Mouse (Mus musculus) neural tube, embryonic 12.5 days (tissue): ENCODE results near the gene Arl15. TPM values are rescaled to one million over a fixed set of nuclear protein-coding genes. Genes with fewer than 3 reads are reported as not detected.
A peak's percentile ranks its signal among the peaks of the same experiment; 100 is the strongest.

Experiments
- ATAC-seq: fragments of 200-750 bp; cut with Nextera tagmentation; 2 replicates; pipeline ENCODE4 v1.8.0; 2017; ENCODE audit warnings: low read depth, mild to moderate bottlenecking, moderate TSS enrichment, moderate library complexity; ENCODE audit not compliant: low FRiP score
- H3K27ac ChIP-seq: fragments of 300-500 bp; sonication (generic); 2 replicates; pipeline ENCODE4 v1.5.1; 2016
- H3K27me3 ChIP-seq: fragments of 300-500 bp; sonication (generic); replicated peaks from 2 replicates; pipeline ENCODE4 v1.6.1; 2016; ENCODE audit warnings: mild to moderate bottlenecking
- H3K36me3 ChIP-seq: fragments of 300-500 bp; sonication (generic); 2 replicates; pipeline ENCODE4 v1.6.1; 2016; ENCODE audit warnings: mild to moderate bottlenecking
- H3K4me1 ChIP-seq: fragments of 300-500 bp; sonication (generic); 2 replicates; pipeline ENCODE4 v1.6.1; 2016
- H3K4me2 ChIP-seq: fragments of 300-500 bp; sonication (generic); replicated peaks from 2 replicates; pipeline ENCODE4 v1.6.1; 2016; ENCODE audit warnings: mild to moderate bottlenecking
- H3K4me3 ChIP-seq: fragments of 300-500 bp; sonication (generic); 2 replicates; pipeline ENCODE4 v1.5.1; 2016
- H3K9ac ChIP-seq: fragments of 300-500 bp; sonication (generic); 2 replicates; pipeline ENCODE4 v1.6.1; 2016; ENCODE audit warnings: mild to moderate bottlenecking
- H3K9me3 ChIP-seq: fragments of 300-500 bp; sonication (generic); 2 replicates; pipeline ENCODE4 v1.6.1; 2016; ENCODE audit warnings: mild to moderate bottlenecking
- WGBS: fragments of 180-500 bp; shearing (Covaris S2); methylation state at CpG from one replicate; pipeline ENCODE4 v1.1.7; 2016; 5-methylcytosine and 5-hydroxymethylcytosine counted together
- polyA plus RNA-seq: library from polyadenylated mRNA; unstranded; fragments of >200 nt; fragmentation: Nextera tagmentation; extraction: Ambion mirVana; gene quantifications from 2 replicates; pipeline ENCODE4 v1.2.1, GENCODE M21; 2016

Gene Arl15
- polyA plus RNA-seq, 1 experiment from 2014 or later: 13.1 TPM

- no peak overlapping the region for H3K27ac ChIP-seq
- H3K9ac ChIP-seq: no peak overlapping the region
- no peaks in the 10 kb centered on the region for H3K36me3 ChIP-seq
- 90% methylated on average over 5 of the region's 5 CpGs for WGBS
- no peak overlapping the region for H3K4me2 ChIP-seq
- H3K9me3 ChIP-seq: no peaks in the 10 kb centered on the region
- ATAC-seq: no peak
- no peaks in the 10 kb centered on the region for H3K27me3 ChIP-seq
- H3K4me3 ChIP-seq: no peak overlapping the region
- H3K4me1 ChIP-seq: no peaks in the 10 kb centered on the region
Measured at GRCm38 (mm10) chr13:114086325-114086724, 292.0 kb downstream of the Arl15 start.

GRCm38 (mm10) chr13:114086801-114087200 lies 292.5 kb downstream of the Arl15 start:
- no peak overlapping the region for H3K9ac ChIP-seq
- WGBS: 93% methylated on average over 5 of the region's 5 CpGs
- no peaks in the 10 kb centered on the region for H3K27me3 ChIP-seq
- no peak overlapping the region for H3K27ac ChIP-seq
- H3K4me3 ChIP-seq: no peak overlapping the region
- H3K4me2 ChIP-seq: no peak overlapping the region
- no peak for ATAC-seq
- H3K9me3 ChIP-seq: no peaks in the 10 kb centered on the region
- no peaks in the 10 kb centered on the region for H3K36me3 ChIP-seq
- H3K4me1 ChIP-seq: no peaks in the 10 kb centered on the region

GRCm38 (mm10) chr13:114087696-114088465 lies 293.6 kb downstream of the Arl15 start:
- Histone ChIP-seq H3K36me3 (no peaks in the 10 kb centered on the region), H3K9me3 (no peaks in the 10 kb centered on the region), H3K27me3 (no peaks in the 10 kb centered on the region), H3K4me1 (no peaks in the 10 kb centered on the region), H3K9ac (no peak overlapping the region), H3K4me2 (no peak overlapping the region), H3K4me3 (no peak overlapping the region), H3K27ac (no peak overlapping the region)
- no peak for ATAC-seq
- WGBS: 93% methylated on average over 10 of the region's 10 CpGs

DNA sequence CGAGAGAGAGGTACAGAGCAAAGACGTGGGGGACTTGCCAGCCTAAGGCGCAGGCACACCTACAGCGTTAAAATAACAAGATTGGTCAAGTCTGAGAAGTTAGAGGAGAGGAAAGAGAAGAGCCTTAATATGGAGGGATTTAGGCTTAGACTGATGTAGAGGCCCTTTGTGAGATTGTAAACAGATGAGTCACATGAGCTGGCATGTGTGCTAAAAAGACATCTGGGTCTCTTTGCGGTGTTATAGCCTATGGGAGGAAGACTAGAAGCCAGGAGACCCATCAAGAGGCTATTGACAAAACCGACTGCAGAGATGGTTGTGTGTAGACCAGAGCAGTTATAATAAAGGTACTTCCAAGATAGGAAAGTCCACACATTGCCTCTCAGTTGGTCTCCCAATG lies 296.5 kb downstream of the Arl15 start:
- no peak for ATAC-seq
- Histone ChIP-seq H3K4me1 (no peaks in the 10 kb centered on the region), H3K9ac (no peak overlapping the region), H3K27me3 (no peaks in the 10 kb centered on the region), H3K36me3 (no peaks in the 10 kb centered on the region), H3K9me3 (no peaks in the 10 kb centered on the region), H3K4me3 (no peak overlapping the region), H3K27ac (no peak overlapping the region), H3K4me2 (no peak overlapping the region)
- 89% methylated on average over 6 of the region's 6 CpGs for WGBS

- no peaks in the 10 kb centered on the region for H3K27me3 ChIP-seq
- H3K9me3 ChIP-seq: no peaks in the 10 kb centered on the region
- WGBS: 78% methylated on average over 9 of the region's 9 CpGs
- no peaks in the 10 kb centered on the region for H3K36me3 ChIP-seq
- no peaks in the 10 kb centered on the region for H3K4me1 ChIP-seq
- no peak for ATAC-seq
- no peak overlapping the region for H3K27ac ChIP-seq
- H3K4me2 ChIP-seq: no peak overlapping the region
- no peak overlapping the region for H3K9ac ChIP-seq
- H3K4me3 ChIP-seq: no peak overlapping the region
Measured at GRCm38 (mm10) chr13:114091231-114091630, 296.9 kb downstream of the Arl15 start.

GRCm38 (mm10) chr13:114094151-114094875 lies 300.0 kb downstream of the Arl15 start:
- Histone ChIP-seq H3K4me1 (no peaks in the 10 kb centered on the region), H3K4me2 (no peak overlapping the region), H3K9me3 (no peaks in the 10 kb centered on the region), H3K27me3 (no peaks in the 10 kb centered on the region), H3K4me3 (no peak overlapping the region), H3K9ac (no peak overlapping the region), H3K27ac (no peak overlapping the region), H3K36me3 (no peaks in the 10 kb centered on the region)
- no peak for ATAC-seq
- WGBS: 88% methylated on average over 7 of the region's 7 CpGs

GRCm38 (mm10) chr13:114095440-114095839 lies 301.1 kb downstream of the Arl15 start:
- Histone ChIP-seq H3K4me2 (no peak overlapping the region), H3K27ac (no peak overlapping the region), H3K4me3 (no peak overlapping the region), H3K27me3 (no peaks in the 10 kb centered on the region), H3K36me3 (no peaks in the 10 kb centered on the region), H3K9ac (no peak overlapping the region), H3K9me3 (no peaks in the 10 kb centered on the region), H3K4me1 (no peaks in the 10 kb centered on the region)
- 88% methylated on average over 4 of the region's 4 CpGs for WGBS
- no peak for ATAC-seq

DNA sequence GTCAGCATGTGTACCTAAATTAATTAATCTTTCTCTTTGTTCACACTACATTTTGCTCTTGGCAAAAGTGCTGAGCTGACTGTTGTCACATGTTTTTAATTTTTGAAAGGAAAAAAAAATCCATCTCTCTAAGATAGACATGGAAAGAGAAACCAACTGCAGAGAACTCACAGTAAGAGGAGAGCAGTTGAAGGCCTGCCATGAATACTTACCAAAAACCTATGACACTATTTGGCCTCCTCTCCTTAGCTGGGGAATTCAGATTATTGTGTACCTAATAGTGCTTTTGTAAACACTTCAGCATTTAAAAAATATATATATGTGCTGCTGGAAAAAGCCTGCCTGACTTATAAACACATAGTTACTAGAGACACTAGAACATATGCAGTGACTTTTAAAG lies 302.1 kb downstream of the Arl15 start:
- H3K9me3 ChIP-seq: no peaks in the 10 kb centered on the region
- no peak overlapping the region for H3K4me2 ChIP-seq
- no peaks in the 10 kb centered on the region for H3K36me3 ChIP-seq
- ATAC-seq: no peak
- H3K27me3 ChIP-seq: no peaks in the 10 kb centered on the region
- H3K4me3 ChIP-seq: no peak overlapping the region
- no peak overlapping the region for H3K27ac ChIP-seq
- H3K9ac ChIP-seq: no peak overlapping the region
- no peaks in the 10 kb centered on the region for H3K4me1 ChIP-seq

DNA sequence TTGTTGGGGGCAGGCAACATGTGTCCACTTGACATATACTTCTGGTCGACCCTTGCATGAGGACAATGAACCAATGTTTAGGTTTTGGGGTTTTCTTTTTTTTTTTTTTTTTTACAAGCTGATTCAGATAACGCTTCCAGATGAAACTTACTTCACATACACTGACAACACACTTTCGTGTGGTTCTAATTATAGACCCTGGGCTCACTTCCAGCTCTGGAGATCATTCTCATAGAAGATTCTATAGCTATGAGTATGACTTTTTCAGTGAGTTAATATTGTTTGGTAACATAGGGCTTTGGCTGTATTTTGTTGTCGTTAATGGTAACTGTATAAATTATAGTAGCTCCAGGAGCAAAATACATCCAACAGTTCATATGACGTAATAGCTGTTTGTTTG lies 306.9 kb downstream of the Arl15 start:
- H3K36me3 ChIP-seq: no peaks in the 10 kb centered on the region
- no peak overlapping the region for H3K4me2 ChIP-seq
- no peak overlapping the region for H3K9ac ChIP-seq
- WGBS: 87% methylated on average over 5 of the region's 5 CpGs
- H3K4me3 ChIP-seq: no peak overlapping the region
- H3K9me3 ChIP-seq: no peaks in the 10 kb centered on the region
- ATAC-seq: no peak
- H3K27me3 ChIP-seq: no peaks in the 10 kb centered on the region
- no peak overlapping the region for H3K27ac ChIP-seq
- no peaks in the 10 kb centered on the region for H3K4me1 ChIP-seq

- 61% methylated on average over 7 of the region's 7 CpGs for WGBS
- H3K4me3 ChIP-seq: no peak overlapping the region
- no peak overlapping the region for H3K27ac ChIP-seq
- no peak overlapping the region for H3K9ac ChIP-seq
- ATAC-seq: peak; percentile 66
- H3K36me3 ChIP-seq: no peaks in the 10 kb centered on the region
- H3K4me2 ChIP-seq: no peak overlapping the region
- H3K4me1 ChIP-seq: peaks cover 4% of the 10 kb centered on the region; the same call in 1 of the 2 replicates
- no peaks in the 10 kb centered on the region for H3K27me3 ChIP-seq
- H3K9me3 ChIP-seq: no peaks in the 10 kb centered on the region
Measured at GRCm38 (mm10) chr13:114106083-114106482, 311.8 kb downstream of the Arl15 start.

DNA sequence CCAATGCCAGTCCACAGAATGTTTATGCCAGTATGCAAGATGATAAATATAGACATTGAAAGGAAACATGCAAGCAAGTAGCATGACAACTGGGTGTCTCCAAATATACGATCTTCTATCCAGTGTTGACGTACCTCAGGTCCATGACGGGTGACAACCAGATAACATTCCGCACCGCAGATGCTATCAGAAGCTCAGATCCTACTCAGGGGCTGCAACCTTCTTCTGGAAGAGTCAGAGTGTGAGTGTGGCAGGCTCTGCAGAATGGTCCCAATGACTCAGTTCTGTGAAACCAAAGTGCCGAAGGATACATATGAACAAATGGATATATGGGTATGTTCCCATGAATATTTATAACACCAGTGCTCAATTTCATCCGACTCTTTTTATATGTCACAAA lies 313.2 kb downstream of the Arl15 start:
- H3K27me3 ChIP-seq: no peaks in the 10 kb centered on the region
- no peak overlapping the region for H3K27ac ChIP-seq
- H3K9me3 ChIP-seq: no peaks in the 10 kb centered on the region
- peaks cover 4% of the 10 kb centered on the region; the same call in 1 of the 2 replicates for H3K4me1 ChIP-seq
- ATAC-seq: no peak
- WGBS: 96% methylated on average over 7 of the region's 7 CpGs
- H3K36me3 ChIP-seq: no peaks in the 10 kb centered on the region
- H3K9ac ChIP-seq: no peak overlapping the region
- no peak overlapping the region for H3K4me3 ChIP-seq
- H3K4me2 ChIP-seq: no peak overlapping the region

DNA sequence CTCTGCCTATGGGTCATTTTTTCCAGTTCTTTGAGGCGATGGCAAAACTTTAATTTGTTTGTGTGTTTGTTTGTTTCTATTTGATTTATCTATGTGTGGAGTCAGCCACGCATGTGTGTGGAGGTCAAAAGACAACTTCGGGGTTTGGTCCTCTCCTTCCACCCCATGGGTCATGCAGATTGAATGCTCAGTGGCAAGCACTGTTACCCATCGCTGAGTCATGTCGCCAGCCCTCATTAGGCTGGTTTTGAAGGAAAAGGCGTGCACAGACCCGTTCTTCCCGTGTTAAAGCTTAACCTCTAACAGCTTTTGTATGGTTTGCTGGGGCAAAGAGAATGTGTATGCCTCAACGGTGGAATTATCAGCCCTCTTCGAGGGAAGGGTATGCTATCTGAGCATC lies 315.1 kb downstream of the Arl15 start:
- no peak for ATAC-seq
- WGBS: 84% methylated on average over 10 of the region's 10 CpGs
- H3K9ac ChIP-seq: no peak overlapping the region

More for the DNA sequence above, 315.1 kb downstream of the Arl15 start:
- Histone ChIP-seq H3K4me2 (no peak overlapping the region), H3K4me3 (no peak overlapping the region), H3K27me3 (no peaks in the 10 kb centered on the region), H3K9me3 (no peaks in the 10 kb centered on the region), H3K4me1 (peaks cover 4% of the 10 kb centered on the region; the same call in 1 of the 2 replicates), H3K36me3 (no peaks in the 10 kb centered on the region), H3K27ac (no peak overlapping the region)
